Mouse (Mus musculus) ES-Bruce4 (cell line): Measurements from ENCODE around the gene Gcsam.

ENCODE experiments used
- CTCF ChIP-seq: IDR thresholded peaks from one replicate; pipeline ENCODE4 v1.8.1; 2011; ENCODE audit warnings: low read depth, low read length
- EP300 ChIP-seq: IDR thresholded peaks from 2 replicates; pipeline ENCODE4 v1.6.1; 2011; ENCODE audit warnings: low read depth, low read length; ENCODE audit not compliant: insufficient read depth

- TF ChIP-seq CTCF (no peak), EP300 (no peak)
Observed at GRCm38 (mm10) chr16:45582512-45582911, 27.7 kb upstream of the Gcsam start.
